8 mouse cellular contexts compared by ENCODE assay signal in genomic region chr10:94515179-94515545, GRCm38 (mm10).
DNase-seq lines count a peak whose midpoint lies in the region; ATAC-seq and TF ChIP-seq lines count a peak whose summit lies in the region.

No protein-coding gene starts in this region.

- no peak for TF ChIP-seq EP300 in lung, postnatal 0 days (IDR thresholded peaks at IDR 0.05)

- H3K36me3 ChIP-seq in forebrain, embryonic 14.5 days (ENCODE audit: control insufficient read depth, insufficient read depth, low read length): no peaks in the 10 kb centered on the region
- H3K36me3 ChIP-seq in lung, postnatal 0 days (ENCODE audit: insufficient read depth, low read length): no peaks in the 10 kb centered on the region

- H3K27me3 ChIP-seq in forebrain, embryonic 14.5 days (replicated peaks; ENCODE audit: control insufficient read depth, insufficient read depth, low read length): peaks cover 13% of the 10 kb centered on the region; the same call in 1 of the 2 replicates
- H3K27me3 ChIP-seq in lung, postnatal 0 days (replicated peaks; ENCODE audit: insufficient read depth, low read length): no peaks in the 10 kb centered on the region

- peak overlapping the region; percentile 74 for H3K4me3 ChIP-seq in forebrain, embryonic 14.5 days (ENCODE audit: low read depth, low read length)
- H3K4me3 ChIP-seq in layer of hippocampus, adult 2 months: peak overlapping the region; percentile 69
- H3K4me3 ChIP-seq in lung, postnatal 0 days (ENCODE audit: low read depth, low read length): peak overlapping the region; percentile 75
- peak overlapping the region; percentile 88 for H3K4me3 ChIP-seq in olfactory bulb, adult 2 months (ENCODE audit: insufficient read depth, low read depth, low read length)

- TF ChIP-seq CTCF in layer of hippocampus, adult 2 months (conservative IDR thresholded peaks at IDR 0.05): peak; percentile 74
- peak; percentile 70 for TF ChIP-seq CTCF in lung, postnatal 0 days (IDR thresholded peaks at IDR 0.05)
- TF ChIP-seq CTCF in olfactory bulb, adult 2 months (IDR thresholded peaks at IDR 0.05; ENCODE audit: insufficient read depth, low read depth, low read length): no peak; the same call in 1 of the 2 replicates

- no peak for TF ChIP-seq POLR2A in olfactory bulb, adult 2 months (IDR thresholded peaks at IDR 0.05; ENCODE audit: insufficient read depth, low read depth, low read length)

- 0% methylated on average over 34 of the region's 34 CpGs for WGBS in forebrain, embryonic 14.5 days
- WGBS in lung, postnatal 0 days: 1% methylated on average over 31 of the region's 34 CpGs
- under 1% methylated on average over 34 of the region's 34 CpGs for WGBS in olfactory bulb, adult 2 months

- no peaks in the 10 kb centered on the region for H3K9me3 ChIP-seq in forebrain, embryonic 14.5 days (replicated peaks; ENCODE audit: control insufficient read depth, low read length)
- no peaks in the 10 kb centered on the region for H3K9me3 ChIP-seq in lung, postnatal 0 days (ENCODE audit: low read length)

- peak; percentile 91 for ATAC-seq in forebrain, embryonic 14.5 days
- ATAC-seq in hematopoietic stem cell, adult 5-6 weeks (replicated peaks in 1 of 2; ENCODE audit: insufficient read depth in 1 of 2, low FRiP score in 2 of 2, low TSS enrichment in 1 of 2, low read depth in 1 of 2, poor library complexity in 2 of 2, severe bottlenecking in 2 of 2): peak; percentile 57 to 66; a peak in 3 of 4 replicates
- ATAC-seq in lung, postnatal 0 days: peak; percentile 87

- H3K4me2 ChIP-seq in forebrain, embryonic 14.5 days (ENCODE audit: low read length): peak overlapping the region; percentile 94
- H3K4me2 ChIP-seq in lung, postnatal 0 days (replicated peaks; ENCODE audit: low read depth, low read length): peak overlapping the region; percentile 88

- H3K4me1 ChIP-seq in forebrain, embryonic 14.5 days (ENCODE audit: control insufficient read depth, insufficient read depth, low read length): 0 out of 2 replicates have a peak, but pooled peaks cover 3% of the 10 kb centered on the region
- H3K4me1 ChIP-seq in lung, postnatal 0 days (ENCODE audit: insufficient read depth, low read depth, low read length): peaks cover 5% of the 10 kb centered on the region; the same call in 1 of the 2 replicates
- peaks cover 6% of the 10 kb centered on the region for H3K4me1 ChIP-seq in olfactory bulb, adult 2 months (ENCODE audit: control insufficient read depth, insufficient read depth, low read length)

- peak overlapping the region; percentile 39 for H3K27ac ChIP-seq in forebrain, embryonic 14.5 days (ENCODE audit: low read depth, low read length)
- peak overlapping the region; percentile 99 for H3K27ac ChIP-seq in layer of hippocampus, adult 2 months
- peak overlapping the region; percentile 82 for H3K27ac ChIP-seq in lung, postnatal 0 days (ENCODE audit: low read length)
- peak overlapping the region; percentile 94 for H3K27ac ChIP-seq in olfactory bulb, adult 2 months (ENCODE audit: insufficient read depth, low read depth, low read length)

- peak; percentile 24 to 45 for DNase-seq in CD8-positive naive resting alpha-beta T cell, adult 2 months (ENCODE audit: low read depth in 2 of 2, low spot score in 2 of 2)
- peak; percentile 86 for DNase-seq in adrenal gland, postnatal 14 days
- peak; percentile 76 for DNase-seq in forebrain, embryonic 14.5 days (ENCODE audit: low spot score)
- DNase-seq in layer of hippocampus, adult 2 months (ENCODE audit: low spot score in 2 of 2): peak; percentile 59 to 63
- DNase-seq in lung, postnatal 0 days (ENCODE audit: low spot score): peak; percentile 79
- DNase-seq in thymus, postnatal 0 days (ENCODE audit: low spot score): peak; percentile 69

- H3K9ac ChIP-seq in forebrain, embryonic 14.5 days (ENCODE audit: low read length): peak overlapping the region; percentile 72
- peak overlapping the region; percentile 76 for H3K9ac ChIP-seq in lung, postnatal 0 days (replicated peaks; ENCODE audit: low read depth)

Comparison
In these comparisons a context has a peak if more than half of its experiments do, and no peak if none do; other contexts are left out.
1. Peak in every context shown above with its lines: DNase-seq, ATAC-seq, H3K4me3 ChIP-seq and H3K27ac ChIP-seq.
2. DNase-seq: peak in every context shown above with its lines; median percentile 86 in adrenal gland, postnatal 14 days; 79 in lung, postnatal 0 days; 76 in forebrain, embryonic 14.5 days; 69 in thymus, postnatal 0 days; 61 in layer of hippocampus, adult 2 months; 34 in CD8-positive naive resting alpha-beta T cell, adult 2 months.
3. H3K27ac ChIP-seq: peak in every context shown above with its lines; median percentile 99 in layer of hippocampus, adult 2 months; 94 in olfactory bulb, adult 2 months; 82 in lung, postnatal 0 days; 39 in forebrain, embryonic 14.5 days.